Mouse (Mus musculus): Measurements from ENCODE around the gene Olfr51. TPM values are rescaled to one million over a fixed set of nuclear protein-coding genes. Genes with fewer than 3 reads are reported as not detected.
"Not testable (repeated sequence)": the region's sequence is repeated elsewhere in the genome, so short reads cannot be mapped to it uniquely, and the experiment has no call there.

Gene Olfr51
- polyA plus RNA-seq (2016; fragmentation: Nextera tagmentation; extraction: Ambion mirVana), result not detected in 2 replicates

GRCm38 (mm10) chr11:51003296-51003695 lies at the start of gene Olfr51:
Olfr51 (plus strand) TSS chr11:51003596.
- 79% methylated on average over 5 of the region's 5 CpGs for WGBS
- H3K9me3 ChIP-seq, result no peaks in the 10 kb centered on the region
- no peaks in the 10 kb centered on the region for H3K27me3 ChIP-seq (ENCODE audit: insufficient read depth, poor library complexity, severe bottlenecking)
- H3K36me3 ChIP-seq, result no peaks in the 10 kb centered on the region
- no peak for DNase-seq (ENCODE audit: low spot score)
- no peaks in the 10 kb centered on the region for H3K4me1 ChIP-seq (replicated peaks)
- H3K27ac ChIP-seq, result no peak within 1 kb of the TSS
- no peak within 1 kb of the TSS for H3K4me3 ChIP-seq

GRCm38 (mm10) chr11:50953665-50954064 lies 49.7 kb upstream of the Olfr51 start, which contains the start of gene Prop1:
Prop1 (minus strand) TSS chr11:50953765.
- H3K4me1 ChIP-seq (replicated peaks), result no peaks in the 10 kb centered on the region
- no peaks in the 10 kb centered on the region for H3K9me3 ChIP-seq
- no peak for DNase-seq (ENCODE audit: low spot score)
- H3K36me3 ChIP-seq, result no peaks in the 10 kb centered on the region
- H3K27ac ChIP-seq, result no peak within 1 kb of the TSS
- H3K4me3 ChIP-seq, result no peak within 1 kb of the TSS
- 64% methylated on average over 6 of the region's 6 CpGs for whole genome bisulfite sequencing
- 0 out of 2 replicates have a peak, but pooled peaks cover 4% of the 10 kb centered on the region for H3K27me3 ChIP-seq (ENCODE audit: insufficient read depth, poor library complexity, severe bottlenecking)

GRCm38 (mm10) chr11:50964886-50965285 lies 38.5 kb upstream of the Olfr51 start:
- Histone ChIP-seq H3K9me3 (no peaks in the 10 kb centered on the region), H3K36me3 (no peaks in the 10 kb centered on the region), H3K27me3 (ENCODE audit: insufficient read depth, poor library complexity, severe bottlenecking) (no peaks in the 10 kb centered on the region), H3K4me3 (no peak overlapping the region), H3K4me1 (replicated peaks) (no peaks in the 10 kb centered on the region), H3K27ac (no peak overlapping the region)
- DNase-seq (ENCODE audit: low spot score), result no peak
- WGBS, result 88% methylated on average over 2 of the region's 2 CpGs

- H3K27me3 ChIP-seq (ENCODE audit: insufficient read depth, poor library complexity, severe bottlenecking), result no peaks in the 10 kb centered on the region
- H3K9me3 ChIP-seq, result no peaks in the 10 kb centered on the region
- 89% methylated on average over 11 of the region's 11 CpGs for WGBS
- DNase-seq (ENCODE audit: low spot score), result no peak
- no peak within 1 kb of the TSS for H3K4me3 ChIP-seq
- no peaks in the 10 kb centered on the region for H3K4me1 ChIP-seq (replicated peaks)
- H3K36me3 ChIP-seq, result no peaks in the 10 kb centered on the region
- H3K27ac ChIP-seq, result no peak within 1 kb of the TSS
These were observed 37.2 kb upstream of the Olfr51 start, which contains the start of gene Olfr1378 for GRCm38 (mm10) chr11:50966230-50966629. Olfr1378 (plus strand) TSS chr11:50966530.

GRCm38 (mm10) chr11:50977216-50977615 lies 26.2 kb upstream of the Olfr51 start:
- peak; percentile 7 for DNase-seq (ENCODE audit: low spot score)
- no peak overlapping the region for H3K27ac ChIP-seq
- 74% methylated on average over 4 of the region's 4 CpGs for WGBS

GRCm38 (mm10) chr11:50981667-50982066 lies 21.7 kb upstream of the Olfr51 start, which contains the start of gene Olfr1377:
Olfr1377 (plus strand) TSS chr11:50981967.
- no peak for DNase-seq (ENCODE audit: low spot score)
- H3K36me3 ChIP-seq, result no peaks in the 10 kb centered on the region
- 65% methylated on average over 5 of the region's 5 CpGs for WGBS
- no peaks in the 10 kb centered on the region for H3K9me3 ChIP-seq
- H3K4me3 ChIP-seq, result no peak within 1 kb of the TSS
- H3K4me1 ChIP-seq (replicated peaks), result no peaks in the 10 kb centered on the region
- H3K27ac ChIP-seq, result no peak within 1 kb of the TSS
- H3K27me3 ChIP-seq (ENCODE audit: insufficient read depth, poor library complexity, severe bottlenecking), result no peaks in the 10 kb centered on the region

More at GRCm38 (mm10) chr11:50977216-50977615, 26.2 kb upstream of the Olfr51 start:
- Histone ChIP-seq H3K9me3 (no peaks in the 10 kb centered on the region), H3K4me3 (no peak overlapping the region), H3K36me3 (no peaks in the 10 kb centered on the region), H3K27me3 (ENCODE audit: insufficient read depth, poor library complexity, severe bottlenecking) (no peaks in the 10 kb centered on the region), H3K4me1 (replicated peaks) (no peaks in the 10 kb centered on the region)

- WGBS, result 88% methylated on average over 5 of the region's 5 CpGs
- no peak overlapping the region for H3K4me3 ChIP-seq
- no peak for DNase-seq (ENCODE audit: low spot score)
- no peak overlapping the region for H3K27ac ChIP-seq
- H3K36me3 ChIP-seq, result no peaks in the 10 kb centered on the region
- no peaks in the 10 kb centered on the region for H3K9me3 ChIP-seq
- H3K4me1 ChIP-seq (replicated peaks), result no peaks in the 10 kb centered on the region
- H3K27me3 ChIP-seq (ENCODE audit: insufficient read depth, poor library complexity, severe bottlenecking), result no peaks in the 10 kb centered on the region
These were observed 8.4 kb downstream of the Olfr51 start for GRCm38 (mm10) chr11:51011821-51012220.

GRCm38 (mm10) chr11:51013936-51014335 lies 10.5 kb downstream of the Olfr51 start, which contains the start of gene Olfr54:
Olfr54 (plus strand) TSS chr11:51014236.
- Histone ChIP-seq H3K4me1 (replicated peaks) (no peaks in the 10 kb centered on the region), H3K27ac (no peak within 1 kb of the TSS), H3K27me3 (ENCODE audit: insufficient read depth, poor library complexity, severe bottlenecking) (no peaks in the 10 kb centered on the region), H3K9me3 (no peaks in the 10 kb centered on the region), H3K4me3 (no peak within 1 kb of the TSS), H3K36me3 (no peaks in the 10 kb centered on the region)
- 76% methylated on average over 1 of the region's 1 CpGs for WGBS
- no peak for DNase-seq (ENCODE audit: low spot score)

GRCm38 (mm10) chr11:51016341-51016740 lies 12.9 kb downstream of the Olfr51 start:
- H3K9me3 ChIP-seq, result no peaks in the 10 kb centered on the region
- no peaks in the 10 kb centered on the region for H3K36me3 ChIP-seq
- WGBS, result 49% methylated on average over 2 of the region's 2 CpGs
- no peaks in the 10 kb centered on the region for H3K4me1 ChIP-seq (replicated peaks)
- H3K27me3 ChIP-seq (ENCODE audit: insufficient read depth, poor library complexity, severe bottlenecking), result no peaks in the 10 kb centered on the region
- no peak overlapping the region for H3K27ac ChIP-seq
- no peak for DNase-seq (ENCODE audit: low spot score)
- no peak overlapping the region for H3K4me3 ChIP-seq

GRCm38 (mm10) chr11:51026811-51027210 lies 23.4 kb downstream of the Olfr51 start:
- not testable (repeated sequence) for H3K4me3 ChIP-seq; H3K27me3 ChIP-seq (ENCODE audit: insufficient read depth, poor library complexity, severe bottlenecking); DNase-seq (ENCODE audit: low spot score); H3K27ac ChIP-seq; H3K36me3 ChIP-seq; H3K4me1 ChIP-seq (replicated peaks); H3K9me3 ChIP-seq
- 83% methylated on average over 11 of the region's 11 CpGs for WGBS

GRCm38 (mm10) chr11:51029381-51029780 lies 26.0 kb downstream of the Olfr51 start:
- WGBS, result 78% methylated on average over 8 of the region's 8 CpGs
- not testable (repeated sequence) for DNase-seq (ENCODE audit: low spot score); H3K36me3 ChIP-seq; H3K4me1 ChIP-seq (replicated peaks); H3K9me3 ChIP-seq; H3K4me3 ChIP-seq; H3K27me3 ChIP-seq (ENCODE audit: insufficient read depth, poor library complexity, severe bottlenecking); H3K27ac ChIP-seq

GRCm38 (mm10) chr11:51030225-51030624 lies 26.8 kb downstream of the Olfr51 start:
- WGBS, result 90% methylated on average over 2 of the region's 2 CpGs
- H3K4me1 ChIP-seq (replicated peaks), result no peaks in the 10 kb centered on the region
- DNase-seq (ENCODE audit: low spot score), result no peak

GRCm38 (mm10) chr11:51032851-51033250 lies 29.5 kb downstream of the Olfr51 start:
- 17% methylated on average over 1 of the region's 1 CpGs for WGBS
- H3K27me3 ChIP-seq (ENCODE audit: insufficient read depth, poor library complexity, severe bottlenecking), result no peaks in the 10 kb centered on the region
- H3K27ac ChIP-seq, result no peak overlapping the region
- peak; percentile 20 for DNase-seq (ENCODE audit: low spot score)
- H3K36me3 ChIP-seq, result no peaks in the 10 kb centered on the region
- H3K4me3 ChIP-seq, result no peak overlapping the region
- peaks cover 2% of the 10 kb centered on the region; the same call in 1 of the 2 replicates for H3K9me3 ChIP-seq
- H3K4me1 ChIP-seq (replicated peaks), result no peaks in the 10 kb centered on the region

More at GRCm38 (mm10) chr11:51030225-51030624, 26.8 kb downstream of the Olfr51 start:
- H3K36me3 ChIP-seq, result no peaks in the 10 kb centered on the region
- no peak overlapping the region for H3K27ac ChIP-seq
- H3K9me3 ChIP-seq, result no peaks in the 10 kb centered on the region
- H3K27me3 ChIP-seq (ENCODE audit: insufficient read depth, poor library complexity, severe bottlenecking), result no peaks in the 10 kb centered on the region
- no peak overlapping the region for H3K4me3 ChIP-seq

GRCm38 (mm10) chr11:51034141-51034540 lies 30.7 kb downstream of the Olfr51 start:
- DNase-seq (ENCODE audit: low spot score); H3K9me3 ChIP-seq; H3K4me3 ChIP-seq; H3K27ac ChIP-seq; H3K27me3 ChIP-seq (ENCODE audit: insufficient read depth, poor library complexity, severe bottlenecking); H3K4me1 ChIP-seq (replicated peaks); H3K36me3 ChIP-seq: not testable (repeated sequence)

Measured in hindbrain, embryonic 10.5 days (tissue).